Mouse (Mus musculus): ENCODE data around the gene Gm21983.

Gm21983 gene

DNA sequence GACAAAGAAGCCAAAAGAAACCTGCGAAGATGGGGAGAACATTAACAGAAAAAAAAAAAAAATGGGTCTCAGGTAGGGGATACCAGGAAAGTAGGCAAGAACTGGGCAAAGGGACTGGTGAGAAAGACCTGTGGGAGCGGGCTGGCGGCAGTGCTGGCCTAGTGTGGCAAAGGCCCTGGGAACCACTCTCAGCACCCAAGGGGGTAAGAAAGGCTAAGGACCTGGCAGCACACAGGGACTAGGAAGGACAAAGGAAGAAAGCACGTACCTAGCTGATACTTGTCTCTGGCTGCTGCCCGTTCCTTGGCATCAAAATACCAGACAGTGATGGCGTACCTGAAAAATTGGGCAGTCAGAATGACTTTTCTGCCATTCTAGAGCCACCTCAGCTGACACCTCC is 21.6 kb downstream of the Gm21983 start:
- peak; percentile 44 for DNase-seq

DNA sequence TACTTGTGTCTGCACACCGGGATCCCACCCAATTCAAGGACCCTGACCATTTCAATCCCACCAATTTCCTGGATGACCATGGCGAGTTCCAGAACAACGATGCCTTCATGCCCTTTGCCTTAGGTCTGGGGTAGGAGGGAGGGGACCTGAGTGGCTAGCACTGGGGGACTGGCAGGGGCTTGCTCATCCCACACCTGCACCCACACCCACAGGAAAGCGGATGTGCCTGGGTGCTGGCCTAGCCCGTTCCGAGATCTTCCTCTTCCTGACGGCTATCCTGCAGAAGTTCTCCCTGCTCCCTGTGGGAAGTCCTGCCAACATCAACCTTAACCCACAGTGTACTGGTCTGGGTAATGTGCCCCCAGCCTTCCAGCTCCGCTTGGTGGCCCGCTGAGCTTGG is 22.7 kb downstream of the Gm21983 start:
- peak; percentile 40 for DNase-seq

DNA sequence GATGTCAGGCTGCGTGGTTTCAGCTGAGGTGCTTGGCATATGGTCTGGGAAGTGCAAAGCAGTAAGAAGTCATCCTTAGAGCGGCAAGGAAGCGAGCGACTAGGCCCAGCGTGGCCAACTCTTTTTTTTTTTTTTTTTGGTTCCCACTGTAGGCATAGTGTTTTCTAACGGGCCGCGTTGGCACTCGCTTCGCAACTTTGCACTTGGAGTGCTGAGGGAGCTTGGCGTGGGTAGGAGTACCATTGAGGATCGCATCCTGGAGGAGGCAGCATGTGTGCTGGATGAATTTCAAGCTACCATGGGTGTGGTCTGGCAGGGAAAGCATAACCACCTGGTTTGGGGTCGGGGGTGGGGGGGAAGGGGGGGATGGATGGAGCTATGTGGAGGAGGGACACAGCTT is 24.9 kb downstream of the Gm21983 start:
- peak; percentile 28 for DNase-seq

DNA sequence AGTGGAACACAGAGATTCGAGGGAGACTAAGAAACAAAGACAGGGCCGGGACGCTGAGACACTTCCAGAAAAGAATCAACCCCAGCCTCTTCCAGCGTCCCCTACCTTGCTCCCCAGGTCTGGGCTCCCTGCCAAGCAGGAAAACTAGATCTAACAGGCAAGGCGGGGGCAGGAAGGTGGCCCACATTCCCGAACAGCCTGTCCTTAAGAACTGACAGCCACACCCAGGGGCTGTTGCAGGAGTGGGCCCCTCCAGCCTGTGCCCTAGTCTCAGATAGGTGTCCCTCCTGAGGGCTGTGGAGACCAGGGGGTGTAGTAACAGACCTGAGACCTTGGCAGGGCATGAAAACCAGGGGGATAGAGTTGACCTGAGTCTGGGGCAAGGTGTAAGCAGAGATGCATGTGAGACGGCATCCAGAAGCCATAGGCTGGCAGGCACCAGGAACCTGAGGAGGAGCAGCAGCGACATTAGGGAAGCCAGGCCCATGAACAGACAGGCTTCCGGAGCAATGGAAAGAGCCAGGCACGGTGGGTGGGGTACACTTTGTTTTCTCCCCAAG is 27.6 kb downstream of the Gm21983 start, which contains the start of gene Cyp2t4:
Cyp2t4 (plus strand) TSS at position 510 of the 560 bp plus-strand sequence.
- DNase-seq: peak; percentile 38

DNA sequence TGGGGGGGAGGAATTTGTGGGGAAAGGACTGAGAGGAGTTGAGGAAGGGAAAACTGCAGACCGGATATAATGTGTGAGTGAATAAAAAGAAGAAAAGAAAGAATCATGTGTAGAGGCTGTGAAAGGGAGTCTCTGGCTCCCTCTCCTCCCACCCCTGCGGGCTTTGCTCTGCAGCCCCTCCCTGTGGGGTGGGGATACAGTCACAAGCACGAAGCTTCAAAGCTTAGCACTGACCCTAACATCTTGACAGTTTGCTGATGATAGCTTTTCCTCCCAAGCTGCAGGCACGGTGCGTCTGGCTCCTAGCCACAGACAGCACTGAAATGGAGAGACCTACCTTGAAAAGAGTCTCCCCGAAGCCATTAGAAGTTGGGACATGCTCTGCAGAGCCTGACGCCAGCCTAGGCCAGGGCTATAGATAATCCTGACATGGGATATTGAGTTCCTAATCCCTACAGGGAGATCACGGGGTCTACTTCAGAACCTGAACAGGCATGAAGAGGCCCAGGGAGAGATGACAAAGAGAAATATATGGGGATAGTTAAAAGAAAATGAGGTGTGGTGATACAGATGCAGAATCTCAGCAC is 44.4 kb downstream of the Gm21983 start:
- DNase-seq: no peak

DNA sequence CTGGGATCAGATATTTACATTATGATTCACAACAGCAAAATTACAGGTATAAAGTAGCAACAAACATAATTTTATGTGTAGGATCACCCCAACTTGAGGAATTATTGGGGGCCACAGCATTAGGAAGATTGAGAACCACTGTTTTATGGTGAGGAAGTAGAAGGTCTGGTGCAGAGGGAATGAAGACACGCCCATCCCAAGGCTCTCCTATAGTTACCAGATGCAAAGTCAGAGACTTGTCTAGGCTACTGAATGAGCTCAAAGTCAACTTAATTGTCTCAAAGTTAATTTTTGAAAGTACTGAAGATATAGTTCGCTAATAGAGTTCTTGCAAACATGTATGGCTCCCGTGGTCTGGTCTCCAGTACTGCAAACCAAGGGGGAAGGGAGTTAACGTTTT is 47.1 kb downstream of the Gm21983 start:
- DNase-seq: no peak

DNA sequence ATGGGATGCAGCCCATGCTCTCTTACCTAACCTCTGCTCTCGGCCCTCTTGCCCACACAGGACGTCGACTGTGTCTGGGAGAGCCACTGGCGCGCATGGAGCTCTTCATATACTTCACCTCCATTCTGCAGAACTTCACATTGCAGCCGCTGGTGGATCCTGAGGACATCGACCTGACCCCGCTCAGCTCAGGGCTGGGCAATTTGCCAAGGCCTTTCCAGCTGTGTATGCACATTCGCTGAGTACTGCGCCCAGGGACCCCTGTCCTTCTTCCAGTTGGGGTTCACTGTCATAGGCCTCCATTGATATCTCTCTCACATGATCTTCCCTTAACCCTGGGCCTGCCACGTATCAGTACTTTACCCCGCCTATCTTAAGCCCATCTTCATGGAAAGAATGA is 47.7 kb downstream of the Gm21983 start:
- DNase-seq: no peak

DNA sequence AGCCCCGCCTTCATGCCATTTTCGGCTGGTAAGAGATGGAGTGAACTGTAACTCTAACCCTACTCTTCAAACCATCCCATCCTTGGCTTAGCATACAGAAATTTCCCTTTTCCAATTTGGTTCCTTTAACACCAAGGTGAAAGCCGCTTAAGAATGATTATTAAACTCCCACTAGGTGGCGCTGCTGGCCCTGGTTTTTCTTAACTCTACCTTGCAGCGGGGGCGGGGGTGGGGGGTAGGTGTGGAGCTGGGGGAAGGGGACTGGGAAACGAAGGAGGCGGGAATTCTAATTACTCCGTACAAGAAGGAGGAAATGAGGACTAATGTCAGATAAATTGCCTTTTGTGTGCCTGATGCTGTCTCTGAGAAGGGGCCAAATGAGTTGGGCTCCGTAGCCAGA is 48.3 kb downstream of the Gm21983 start:
- DNase-seq: peak; percentile 31

DNA sequence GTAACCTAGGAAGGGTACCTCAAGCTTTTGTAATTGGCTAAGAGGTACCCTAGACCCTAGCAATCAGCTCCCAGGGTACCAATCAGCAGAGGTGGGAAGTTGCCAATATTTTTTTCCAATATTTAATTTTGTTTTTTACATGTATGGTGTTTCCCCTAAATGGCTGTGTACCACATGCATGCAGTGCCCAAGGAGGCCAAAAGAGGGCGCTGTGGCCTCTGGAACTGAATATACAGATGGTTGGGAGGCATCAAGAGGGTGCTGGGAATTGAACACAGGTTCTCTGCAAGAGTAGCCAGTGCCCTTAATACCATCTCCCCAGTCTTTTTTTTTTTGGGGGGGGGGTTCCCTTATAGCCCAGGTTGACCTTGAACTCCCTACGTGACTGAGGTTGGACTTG is 49.5 kb downstream of the Gm21983 start:
- no peak for DNase-seq

DNA sequence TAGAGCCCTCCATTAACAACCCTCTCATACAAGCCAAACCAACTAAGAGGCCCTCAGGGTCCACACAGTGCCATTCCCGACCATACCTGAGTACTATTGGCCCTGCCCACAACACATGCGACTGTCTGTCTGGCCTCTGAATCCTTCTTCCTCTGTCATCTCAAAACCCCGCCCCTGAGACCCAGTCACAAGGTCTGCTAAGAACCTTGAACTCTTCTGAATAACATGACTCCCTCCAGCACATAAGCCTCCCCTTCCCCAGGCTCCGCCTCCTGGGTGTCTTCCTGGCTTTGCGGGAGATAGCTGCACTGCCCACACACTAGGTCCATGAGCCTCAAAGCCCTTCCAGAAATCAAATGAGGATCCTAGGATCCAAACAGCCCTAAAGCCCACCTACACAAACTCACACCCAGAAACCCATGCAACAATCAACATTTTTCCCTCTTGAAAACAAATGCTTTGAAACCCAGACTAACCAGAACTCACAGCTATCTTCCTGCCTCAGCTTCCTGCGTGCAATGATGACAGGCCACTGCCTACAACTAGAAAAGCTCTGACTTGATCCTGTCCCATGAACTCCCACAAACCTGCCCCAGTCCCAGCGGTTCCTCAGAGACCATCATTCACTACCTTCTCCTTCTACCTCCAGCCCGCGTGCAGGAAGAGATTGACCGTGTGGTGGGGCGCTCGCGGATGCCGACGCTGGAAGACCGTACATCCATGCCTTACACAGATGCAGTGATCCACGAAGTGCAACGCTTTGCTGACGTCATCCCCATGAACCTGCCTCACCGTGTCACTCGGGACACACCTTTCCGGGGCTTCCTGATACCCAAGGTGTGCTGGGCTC is 50.1 kb downstream of the Gm21983 start:
- DNase-seq: no peak

DNA sequence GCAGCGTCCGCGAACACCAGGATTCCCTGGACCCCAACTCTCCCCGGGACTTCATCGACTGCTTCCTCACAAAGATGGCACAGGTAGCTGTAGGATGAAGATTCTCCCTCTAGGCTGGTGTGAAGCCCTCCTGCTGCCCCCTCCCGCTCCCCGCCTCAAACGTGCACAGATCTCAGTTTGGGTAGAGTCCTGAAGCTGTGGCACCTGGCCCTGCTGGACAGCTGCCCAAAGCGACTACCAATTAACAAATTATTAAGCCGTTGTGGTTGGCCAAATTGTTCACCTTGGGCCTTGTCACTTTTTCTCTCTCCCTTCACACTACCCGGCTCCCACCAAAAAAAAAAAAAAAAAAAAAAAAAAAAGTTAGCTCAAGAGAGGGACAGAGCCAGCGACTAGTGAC is 51.1 kb downstream of the Gm21983 start:
- DNase-seq: no peak

DNA sequence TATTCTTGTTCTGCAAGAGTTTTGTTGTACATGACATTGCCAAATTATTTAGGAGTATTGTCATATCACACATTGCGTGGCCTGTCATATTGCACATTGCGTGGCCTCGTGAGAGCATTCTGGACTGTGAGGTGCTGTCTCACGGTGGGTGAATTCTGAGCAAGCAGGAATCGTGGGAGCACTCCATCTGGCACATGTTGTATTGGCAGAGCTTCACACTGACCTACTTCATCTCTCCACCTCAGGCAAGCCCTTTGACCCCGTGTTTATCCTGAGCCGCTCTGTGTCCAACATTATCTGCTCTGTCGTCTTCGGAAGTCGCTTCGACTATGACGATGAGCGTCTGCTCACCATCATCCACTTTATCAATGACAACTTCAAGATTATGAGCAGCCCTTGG is 51.9 kb downstream of the Gm21983 start:
- DNase-seq: no peak

DNA sequence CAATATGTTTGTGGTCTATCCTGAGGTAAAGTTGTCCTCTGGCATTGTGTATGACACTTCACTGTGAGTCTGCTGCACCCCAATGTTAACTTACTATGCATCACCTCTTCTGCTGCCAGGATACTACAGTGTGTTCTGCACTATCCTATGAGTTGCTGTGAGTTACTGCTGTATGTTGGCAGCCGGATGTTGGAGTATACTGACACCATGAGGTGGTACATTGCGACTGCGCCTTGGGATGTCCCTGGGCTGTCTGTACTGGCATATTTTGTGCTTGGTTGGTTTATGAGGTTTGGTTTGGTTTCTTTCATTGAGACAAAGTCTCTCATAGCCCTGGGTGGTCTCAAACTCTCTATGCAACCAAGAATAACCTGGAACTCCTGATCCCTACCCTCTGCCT is 52.7 kb downstream of the Gm21983 start:
- DNase-seq: no peak

DNA sequence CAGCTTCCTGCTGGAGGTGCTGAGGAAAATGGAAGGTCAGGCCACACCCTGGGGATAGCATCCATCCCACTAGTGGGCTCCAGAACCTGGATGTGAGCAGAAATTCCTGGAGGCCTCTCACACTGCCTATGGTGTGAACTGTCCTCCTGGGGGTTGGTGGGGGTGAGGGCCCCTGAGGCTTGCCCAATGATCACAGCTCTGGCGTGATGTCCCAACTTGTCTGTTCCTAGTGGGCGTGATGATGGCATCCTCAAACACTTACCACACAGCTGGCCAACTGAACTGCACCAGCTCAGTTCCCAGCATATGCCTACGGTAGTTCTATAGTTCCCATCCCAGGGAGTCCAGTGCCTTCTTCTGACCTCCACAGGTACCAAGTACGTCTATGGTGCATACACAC is 55.9 kb downstream of the Gm21983 start:
- no peak for DNase-seq

DNA sequence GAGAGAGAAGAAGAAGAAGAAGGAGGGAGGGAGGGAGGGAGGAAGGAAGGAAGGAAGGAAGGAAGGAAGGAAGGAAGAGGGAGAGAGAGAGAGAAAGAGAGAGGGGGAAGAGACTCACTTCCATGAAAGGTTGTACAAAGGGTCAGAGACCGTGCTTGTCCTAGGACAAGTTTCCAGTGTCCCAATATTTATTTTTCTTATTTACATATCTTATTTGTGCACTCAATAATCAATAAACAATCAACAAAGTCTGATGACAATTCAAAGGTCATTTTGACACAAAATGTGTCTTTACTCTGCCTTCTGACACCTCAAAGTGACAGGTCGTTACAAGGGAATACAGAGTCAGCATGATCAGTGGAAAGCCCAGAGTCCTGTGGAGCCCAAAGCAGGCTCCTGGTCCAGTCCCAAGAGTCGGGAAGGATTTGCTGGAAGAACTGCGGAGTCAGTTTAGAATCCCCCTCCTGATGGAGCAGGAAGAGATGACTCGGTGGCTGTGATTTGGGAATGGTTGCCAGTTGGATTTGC is 56.5 kb downstream of the Gm21983 start:
- no peak for DNase-seq

DNA sequence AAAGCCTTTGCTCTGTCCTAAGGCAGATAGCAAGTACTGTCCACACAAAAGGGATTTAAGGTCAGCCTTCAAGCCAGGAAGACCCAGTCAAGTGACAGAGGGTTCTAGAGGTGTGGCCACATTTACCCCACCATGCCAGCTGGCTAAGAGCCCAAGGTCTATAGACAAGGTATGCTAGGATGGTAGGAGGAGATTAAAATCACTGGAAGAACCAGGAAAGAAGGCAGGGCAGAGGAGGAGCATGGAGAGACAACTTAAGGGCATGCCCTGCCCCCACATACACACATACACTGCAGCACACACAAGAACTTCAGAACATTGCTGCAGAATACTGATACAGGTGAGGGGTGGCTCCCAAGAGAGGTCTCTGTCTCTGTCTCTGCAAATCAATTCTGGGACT is 61.2 kb downstream of the Gm21983 start, which contains the start of gene Cyp2f2:
Cyp2f2 (plus strand) TSS at position 234 of the 400 bp plus-strand sequence.
- no peak for DNase-seq

All from cerebellum, adult 9-11 months (tissue).